Mouse (Mus musculus) embryonic facial prominence, embryonic 15.5 days (tissue): ENCODE measurements around the gene Pou6f2. TPM values are rescaled to one million over a fixed set of nuclear protein-coding genes. Genes with fewer than 3 reads are reported as not detected.
A peak's percentile ranks its signal among the peaks of the same experiment; 100 is the strongest.

Experiments
- ATAC-seq: fragments of 200-750 bp; cut with Nextera tagmentation; 2 replicates; pipeline ENCODE4 v1.8.0; 2017; ENCODE audit warnings: low read depth, moderate TSS enrichment; ENCODE audit not compliant: insufficient number of reproducible peaks, low FRiP score, low TSS enrichment
- H3K27ac ChIP-seq: fragments of 300-500 bp; sonication (generic); replicated peaks from 2 replicates; pipeline ENCODE4 v1.5.1; 2015; ENCODE audit warnings: mild to moderate bottlenecking, inconsistent platforms
- H3K27me3 ChIP-seq: fragments of 300-500 bp; sonication (generic); 2 replicates; pipeline ENCODE4 v1.6.1; 2015; ENCODE audit warnings: inconsistent platforms
- H3K36me3 ChIP-seq: fragments of 300-500 bp; sonication (generic); 2 replicates; pipeline ENCODE4 v1.6.1; 2015; ENCODE audit warnings: mild to moderate bottlenecking, inconsistent platforms
- H3K4me1 ChIP-seq: fragments of 300-500 bp; sonication (generic); 2 replicates; pipeline ENCODE4 v1.6.1; 2015; ENCODE audit warnings: inconsistent platforms
- H3K4me2 ChIP-seq: fragments of 300-500 bp; sonication (generic); replicated peaks from 2 replicates; pipeline ENCODE4 v1.6.1; 2015; ENCODE audit warnings: mild to moderate bottlenecking, inconsistent platforms
- H3K4me3 ChIP-seq: fragments of 300-500 bp; sonication (generic); replicated peaks from 2 replicates; pipeline ENCODE4 v1.5.1; 2015; ENCODE audit warnings: mild to moderate bottlenecking, inconsistent platforms
- H3K9ac ChIP-seq: fragments of 300-500 bp; sonication (generic); 2 replicates; pipeline ENCODE4 v1.6.1; 2015; ENCODE audit warnings: inconsistent platforms
- H3K9me3 ChIP-seq: fragments of 300-500 bp; sonication (generic); replicated peaks from 2 replicates; pipeline ENCODE4 v1.6.1; 2016; ENCODE audit warnings: inconsistent platforms
- WGBS: fragments of 180-500 bp; shearing (Covaris S2); methylation state at CpG from one replicate; pipeline ENCODE4 v1.1.7; 2015; 5-methylcytosine and 5-hydroxymethylcytosine counted together
- polyA plus RNA-seq: library from polyadenylated mRNA; unstranded; fragments of >200 nt; fragmentation: Nextera tagmentation; extraction: Ambion mirVana; gene quantifications from 2 replicates; pipeline ENCODE4 v1.2.1, GENCODE M21; 2015

Gene Pou6f2
- polyA plus RNA-seq, 1 experiment from 2014 or later = 0.36 TPM

DNA sequence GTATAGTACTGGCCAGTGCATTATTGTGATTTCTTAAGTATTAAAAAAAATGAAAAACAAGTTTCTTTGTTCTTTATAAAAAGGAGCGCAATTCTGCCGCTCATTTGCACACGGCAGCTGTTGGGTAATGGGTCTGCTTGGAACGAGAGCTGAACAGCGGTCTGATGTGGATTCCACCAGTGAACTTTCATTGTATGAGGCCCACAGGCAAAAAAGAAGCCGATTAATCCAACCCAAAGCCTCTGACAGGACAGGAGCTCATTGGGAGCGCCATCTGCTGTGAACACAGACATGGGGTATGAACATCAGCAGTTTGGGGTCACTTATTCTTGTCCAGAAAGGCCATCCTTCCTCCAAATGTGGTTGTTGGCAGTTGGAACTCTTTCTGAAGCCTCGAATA is 84.9 kb downstream of the Pou6f2 start:
- Histone ChIP-seq H3K9me3 (no peaks in the 10 kb centered on the region), H3K4me3 (no peak overlapping the region), H3K36me3 (no peaks in the 10 kb centered on the region), H3K9ac (no peak overlapping the region), H3K27ac (no peak overlapping the region), H3K27me3 (no peaks in the 10 kb centered on the region), H3K4me2 (no peak overlapping the region), H3K4me1 (0 out of 2 replicates have a peak, but pooled peaks cover 3% of the 10 kb centered on the region)
- ATAC-seq = no peak
- WGBS = 62% methylated on average over 8 of the region's 8 CpGs

DNA sequence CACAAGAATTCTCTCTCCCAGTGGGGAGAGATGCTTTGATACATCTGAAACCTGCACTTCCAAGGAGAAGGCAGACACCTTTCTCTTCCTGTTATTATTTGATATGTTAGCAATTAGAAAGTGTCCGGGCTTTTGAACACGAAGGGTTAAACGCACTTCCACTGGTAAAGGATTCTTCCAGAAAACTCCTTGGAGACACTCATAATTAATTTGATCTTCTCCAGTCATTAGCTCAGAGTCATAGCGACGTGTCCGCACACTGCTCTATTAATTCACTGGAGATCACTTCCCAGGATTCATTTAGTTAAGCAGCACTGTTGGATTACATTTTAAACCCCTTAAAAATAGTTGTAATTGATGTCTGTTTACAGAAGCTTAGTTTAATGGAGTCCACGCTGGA is 88.5 kb downstream of the Pou6f2 start:
- Histone ChIP-seq H3K9ac (no peak overlapping the region), H3K4me2 (no peak overlapping the region), H3K36me3 (no peaks in the 10 kb centered on the region), H3K4me3 (no peak overlapping the region), H3K9me3 (no peaks in the 10 kb centered on the region), H3K27ac (no peak overlapping the region), H3K27me3 (no peaks in the 10 kb centered on the region), H3K4me1 (0 out of 2 replicates have a peak, but pooled peaks cover 3% of the 10 kb centered on the region)
- no peak for ATAC-seq
- WGBS = 56% methylated on average over 7 of the region's 7 CpGs

DNA sequence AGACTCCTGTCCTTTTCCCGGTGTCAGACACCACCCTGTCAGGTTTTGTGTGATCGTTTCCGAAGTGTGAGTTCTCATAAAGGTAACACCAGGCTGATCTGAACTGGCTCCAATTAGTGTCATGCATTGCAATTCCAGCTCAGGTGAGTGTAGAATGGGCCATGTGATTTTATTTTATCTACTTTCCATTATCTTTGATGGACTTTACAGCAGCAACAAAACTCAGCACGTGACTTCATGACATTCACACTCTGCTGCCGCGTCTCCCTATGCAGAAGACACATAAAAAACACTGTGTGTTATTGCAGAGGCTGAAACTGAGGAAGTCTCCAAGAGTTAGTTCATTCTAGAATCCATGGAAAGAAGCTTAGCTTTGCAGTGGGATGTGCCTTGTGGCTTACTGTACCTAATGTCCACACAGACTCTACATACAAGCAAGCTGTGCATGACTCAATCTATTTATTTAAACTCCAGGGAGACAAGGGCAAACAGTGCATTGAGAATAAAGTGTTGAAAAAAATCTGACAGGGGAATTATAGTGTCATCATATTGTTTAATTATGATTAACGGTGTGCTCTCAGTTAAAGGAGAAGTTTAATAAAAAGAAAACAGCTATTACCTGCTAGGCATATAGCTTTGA is 90.9 kb downstream of the Pou6f2 start:
- Histone ChIP-seq H3K36me3 (no peaks in the 10 kb centered on the region), H3K4me3 (no peak overlapping the region), H3K9ac (no peak overlapping the region), H3K27me3 (no peaks in the 10 kb centered on the region), H3K4me2 (no peak overlapping the region), H3K27ac (no peak overlapping the region), H3K9me3 (no peaks in the 10 kb centered on the region), H3K4me1 (0 out of 2 replicates have a peak, but pooled peaks cover 3% of the 10 kb centered on the region)
- WGBS = 90% methylated on average over 7 of the region's 7 CpGs
- no peak for ATAC-seq

DNA sequence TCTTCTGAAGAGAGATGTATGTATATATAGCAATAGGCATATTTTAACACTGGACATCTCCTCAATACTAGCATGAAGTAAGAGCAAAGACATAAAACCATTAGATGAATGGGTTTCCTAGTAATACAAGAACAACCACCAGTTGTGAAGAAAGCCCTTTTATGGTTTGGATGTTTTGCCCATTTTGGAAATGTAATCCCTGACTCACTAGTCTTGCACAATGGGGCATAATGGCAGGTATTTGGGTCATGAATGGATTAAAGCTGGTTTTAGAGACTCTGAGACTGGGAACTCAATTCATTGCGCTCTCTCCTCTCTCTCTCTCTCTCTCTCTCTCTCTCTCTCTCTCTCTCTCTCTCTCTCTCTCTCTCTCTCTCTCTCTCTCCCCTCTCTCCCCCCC is 97.5 kb downstream of the Pou6f2 start:
- Histone ChIP-seq H3K27me3 (no peaks in the 10 kb centered on the region), H3K27ac (no peak overlapping the region), H3K4me3 (no peak overlapping the region), H3K9me3 (no peaks in the 10 kb centered on the region), H3K4me1 (no peaks in the 10 kb centered on the region), H3K36me3 (no peaks in the 10 kb centered on the region), H3K9ac (no peak overlapping the region), H3K4me2 (no peak overlapping the region)
- 78% methylated on average over 1 of the region's 1 CpGs for WGBS
- ATAC-seq = no peak

DNA sequence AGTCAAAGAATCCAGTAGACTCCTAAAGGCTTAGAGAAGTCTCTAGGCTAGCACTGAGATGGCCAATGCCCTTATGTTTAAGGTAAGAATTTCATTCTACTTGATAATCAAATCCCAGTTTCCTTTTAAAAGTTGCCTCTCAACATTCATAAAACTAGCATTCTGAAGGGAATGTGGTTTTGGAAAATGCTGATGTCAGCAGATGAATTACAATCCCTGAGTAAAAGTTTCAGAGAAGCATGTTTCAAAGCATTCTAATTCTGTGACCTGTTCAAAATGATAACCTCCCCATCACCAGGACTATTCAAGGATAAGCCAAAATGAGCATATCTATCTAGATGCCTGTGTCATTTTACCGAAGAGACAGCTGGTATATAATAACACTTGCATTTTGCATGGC is 104.0 kb downstream of the Pou6f2 start:
- H3K4me2 ChIP-seq = no peak overlapping the region

DNA sequence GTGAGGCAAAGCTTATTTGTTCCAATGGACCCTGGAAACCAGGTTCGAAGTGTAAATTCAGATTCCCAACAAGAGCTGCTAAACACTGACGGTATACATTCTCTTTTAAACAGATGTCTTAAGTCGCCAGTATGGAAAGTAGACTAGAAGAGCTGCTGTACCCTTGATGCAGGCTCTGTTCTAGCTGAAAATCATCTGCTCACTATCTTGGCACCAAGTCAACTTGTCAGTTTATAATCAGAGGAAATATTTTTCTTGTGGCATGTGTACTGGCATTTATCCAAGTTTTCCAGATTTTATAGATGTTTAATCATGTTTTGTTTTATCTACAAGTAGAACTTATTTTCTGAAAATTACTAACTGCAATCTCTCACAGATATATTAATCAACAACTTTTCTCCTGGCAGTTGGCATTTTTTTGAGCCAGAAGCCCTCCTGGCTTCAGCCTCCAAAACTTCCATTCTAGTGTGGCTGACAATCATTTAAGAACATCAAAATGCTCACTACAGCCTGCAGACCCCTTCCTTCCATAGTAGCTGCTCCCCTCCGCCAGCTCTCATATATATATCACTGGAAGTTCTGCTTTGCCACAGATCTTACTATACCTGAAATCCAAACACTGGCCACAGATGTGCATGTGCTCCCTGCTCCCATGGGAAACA is 107.1 kb downstream of the Pou6f2 start:
- no peak overlapping the region for H3K4me2 ChIP-seq
- H3K4me1 ChIP-seq = no peaks in the 10 kb centered on the region
- H3K36me3 ChIP-seq = no peaks in the 10 kb centered on the region
- no peak overlapping the region for H3K4me3 ChIP-seq
- no peaks in the 10 kb centered on the region for H3K9me3 ChIP-seq
- no peaks in the 10 kb centered on the region for H3K27me3 ChIP-seq
- H3K9ac ChIP-seq = no peak overlapping the region
- WGBS = 50% methylated on average over 4 of the region's 4 CpGs
- H3K27ac ChIP-seq = no peak overlapping the region
- no peak for ATAC-seq

More for the DNA sequence above, 104.0 kb downstream of the Pou6f2 start:
- no peak for ATAC-seq
- Histone ChIP-seq H3K27me3 (no peaks in the 10 kb centered on the region), H3K9me3 (no peaks in the 10 kb centered on the region), H3K4me1 (no peaks in the 10 kb centered on the region), H3K27ac (no peak overlapping the region), H3K9ac (no peak overlapping the region), H3K4me3 (no peak overlapping the region), H3K36me3 (no peaks in the 10 kb centered on the region)
- WGBS = 88% methylated on average over 1 of the region's 1 CpGs

DNA sequence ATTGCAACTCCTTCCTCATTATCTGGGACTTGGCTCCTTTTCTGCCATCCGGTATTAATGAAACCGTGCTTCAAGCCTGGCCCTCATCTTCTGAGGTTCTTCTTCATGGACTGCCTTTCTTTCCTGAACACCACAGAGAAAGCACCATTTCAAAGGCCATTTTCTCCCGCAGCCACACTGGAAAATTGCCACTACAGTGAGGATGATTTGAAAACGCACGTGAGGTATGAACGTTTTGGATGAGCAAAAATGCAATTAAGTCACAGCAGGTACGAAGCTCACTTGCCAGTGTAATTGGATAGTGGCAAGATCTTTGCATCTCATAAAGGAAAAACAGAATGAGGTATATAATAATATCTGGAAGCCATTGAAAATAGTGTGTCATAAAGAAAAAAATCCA is 110.0 kb downstream of the Pou6f2 start:
- Histone ChIP-seq H3K4me2 (no peak overlapping the region), H3K27me3 (no peaks in the 10 kb centered on the region), H3K9me3 (no peaks in the 10 kb centered on the region), H3K4me1 (no peaks in the 10 kb centered on the region), H3K9ac (no peak overlapping the region), H3K36me3 (no peaks in the 10 kb centered on the region), H3K27ac (no peak overlapping the region), H3K4me3 (no peak overlapping the region)
- ATAC-seq = no peak
- 77% methylated on average over 7 of the region's 7 CpGs for WGBS

DNA sequence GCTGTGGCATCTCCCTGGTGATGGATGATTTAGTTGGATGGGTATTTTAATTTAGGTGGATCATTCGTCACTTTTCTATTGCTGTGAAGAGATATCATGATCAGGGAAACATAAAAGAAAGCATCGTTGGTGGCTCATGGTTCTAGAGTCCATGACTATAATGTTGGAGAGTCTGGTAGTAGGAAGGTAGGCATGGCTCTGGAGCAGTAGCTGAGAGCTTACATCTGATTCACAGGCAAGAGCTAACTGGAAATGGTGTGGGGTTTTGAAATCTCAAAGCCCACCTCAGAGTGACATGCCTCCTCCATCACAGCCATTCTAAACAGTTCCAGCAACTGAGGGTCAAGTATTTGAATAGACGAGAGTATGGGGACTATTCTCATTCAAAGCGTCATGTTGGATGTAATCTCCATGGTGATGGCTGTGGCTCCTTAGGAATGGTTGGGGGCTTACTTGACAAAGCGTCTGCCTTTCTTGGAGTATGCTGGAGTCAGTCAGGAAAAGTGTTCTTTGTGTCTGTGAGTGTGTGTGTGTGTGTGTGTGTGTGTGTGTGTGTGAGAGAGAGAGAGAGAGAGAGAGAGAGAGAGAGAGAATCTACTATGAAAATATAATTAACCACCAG is 115.0 kb downstream of the Pou6f2 start:
- ATAC-seq = no peak
- 75% methylated on average over 5 of the region's 5 CpGs for WGBS

DNA sequence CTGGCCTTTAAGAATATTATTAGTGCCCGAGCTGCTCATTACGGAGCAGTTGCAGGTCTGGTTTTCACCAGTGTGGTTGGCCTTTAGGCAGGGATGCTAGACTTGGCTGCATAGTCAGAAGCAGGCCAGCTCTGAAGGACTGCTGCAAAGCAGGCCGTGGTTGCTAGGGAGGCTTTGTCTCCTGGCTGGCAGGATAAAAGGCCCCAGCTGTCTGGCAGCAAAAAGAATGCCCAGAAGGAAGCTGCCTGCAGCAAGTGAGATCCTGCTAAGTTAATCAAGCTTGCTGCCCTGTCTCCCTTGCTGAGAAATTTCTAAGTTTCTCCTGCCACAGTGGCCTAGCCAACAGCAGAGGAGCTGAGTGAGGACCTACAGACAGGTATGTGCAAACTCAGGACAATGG is 116.4 kb downstream of the Pou6f2 start:
- no peaks in the 10 kb centered on the region for H3K27me3 ChIP-seq
- ATAC-seq = no peak
- WGBS = 45% methylated on average over 3 of the region's 3 CpGs

More for the DNA sequence above, 115.0 kb downstream of the Pou6f2 start:
- Histone ChIP-seq H3K4me1 (no peaks in the 10 kb centered on the region), H3K27me3 (no peaks in the 10 kb centered on the region), H3K4me3 (no peak overlapping the region), H3K27ac (no peak overlapping the region), H3K36me3 (no peaks in the 10 kb centered on the region), H3K9me3 (no peaks in the 10 kb centered on the region), H3K9ac (no peak overlapping the region), H3K4me2 (no peak overlapping the region)

DNA sequence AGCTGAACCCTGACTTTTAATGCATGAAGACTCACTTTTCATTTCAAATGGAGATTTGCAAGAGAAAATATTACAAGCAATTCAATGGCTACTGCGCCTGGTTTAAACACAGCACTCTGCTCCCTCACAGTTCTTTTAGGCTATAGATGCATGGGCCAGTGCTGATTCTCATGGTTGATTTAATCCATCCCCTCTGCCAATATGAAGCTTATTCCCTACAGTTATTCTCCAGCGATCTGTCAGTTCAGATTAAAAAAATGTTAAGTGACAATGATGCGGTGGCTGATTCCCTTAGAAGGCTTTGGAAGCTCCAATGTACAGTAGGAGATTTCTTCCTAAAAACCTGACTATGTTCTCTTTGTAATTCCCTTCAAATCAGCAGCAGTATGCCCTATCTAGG is 144.4 kb downstream of the Pou6f2 start:
- ATAC-seq = no peak
- no peak overlapping the region for H3K4me2 ChIP-seq
- H3K4me1 ChIP-seq = no peaks in the 10 kb centered on the region
- WGBS = 88% methylated on average over 3 of the region's 3 CpGs
- H3K9me3 ChIP-seq = no peaks in the 10 kb centered on the region
- no peaks in the 10 kb centered on the region for H3K36me3 ChIP-seq
- H3K27ac ChIP-seq = no peak overlapping the region
- H3K9ac ChIP-seq = no peak overlapping the region
- no peak overlapping the region for H3K4me3 ChIP-seq
- H3K27me3 ChIP-seq = no peaks in the 10 kb centered on the region

More for the DNA sequence above, 116.4 kb downstream of the Pou6f2 start:
- Histone ChIP-seq H3K4me1 (no peaks in the 10 kb centered on the region), H3K36me3 (no peaks in the 10 kb centered on the region), H3K27ac (no peak overlapping the region), H3K4me3 (no peak overlapping the region), H3K9ac (no peak overlapping the region), H3K4me2 (no peak overlapping the region), H3K9me3 (no peaks in the 10 kb centered on the region)

DNA sequence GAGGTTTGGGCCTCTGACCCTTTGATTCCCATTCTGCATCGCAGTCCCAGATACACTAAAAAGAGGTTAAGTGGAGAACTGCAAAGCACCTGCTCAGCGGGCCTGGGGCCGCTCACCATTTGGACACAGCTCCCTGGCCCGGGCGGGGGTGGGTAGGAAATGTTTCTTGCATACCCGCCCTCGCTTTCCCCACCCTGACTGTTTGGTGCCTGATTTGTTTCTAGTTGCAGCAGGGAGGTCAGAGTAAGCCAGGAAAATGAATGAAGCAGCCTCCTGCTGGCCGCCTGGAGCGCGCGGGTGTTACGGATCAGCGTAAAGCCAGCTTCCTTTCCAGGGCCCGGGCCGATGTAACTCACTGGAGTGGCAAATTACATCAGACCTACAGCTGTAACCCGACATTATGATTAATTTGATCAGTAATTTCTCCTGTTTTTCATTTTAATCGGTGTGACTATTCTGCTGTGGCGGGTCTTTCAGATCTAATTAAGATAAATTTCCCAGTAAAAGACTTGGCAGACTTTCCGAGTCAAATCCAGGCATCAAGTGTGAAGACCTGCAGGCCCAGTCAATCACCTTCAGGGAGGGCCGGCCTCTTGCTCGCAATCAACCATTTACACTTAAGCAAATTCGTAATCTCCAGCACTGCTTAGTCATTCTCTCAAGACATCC is 178.8 kb downstream of the Pou6f2 start:
- H3K36me3 ChIP-seq = no peaks in the 10 kb centered on the region
- ATAC-seq = no peak

More for the DNA sequence above, 178.8 kb downstream of the Pou6f2 start:
- 8% methylated on average over 22 of the region's 22 CpGs for WGBS
- Histone ChIP-seq H3K9me3 (no peaks in the 10 kb centered on the region), H3K4me3 (no peak overlapping the region), H3K4me1 (peaks cover 6% of the 10 kb centered on the region), H3K9ac (no peak overlapping the region), H3K27ac (no peak overlapping the region), H3K4me2 (peak overlapping the region; percentile 24; the same call in 1 of the 2 replicates), H3K27me3 (no peaks in the 10 kb centered on the region)
